Mouse (Mus musculus): Measurements from ENCODE around the gene Slc35e1.
A peak's percentile ranks its signal among the peaks of the same experiment; 100 is the strongest.

Gene Slc35e1

GRCm38 (mm10) chr8:72491680-72492621 lies at the start of gene Slc35e1:
Gene Slc35e1, minus strand, starts transcription at chr8:72492614.
- DNase-seq = peak; percentile 13 to 32

DNA sequence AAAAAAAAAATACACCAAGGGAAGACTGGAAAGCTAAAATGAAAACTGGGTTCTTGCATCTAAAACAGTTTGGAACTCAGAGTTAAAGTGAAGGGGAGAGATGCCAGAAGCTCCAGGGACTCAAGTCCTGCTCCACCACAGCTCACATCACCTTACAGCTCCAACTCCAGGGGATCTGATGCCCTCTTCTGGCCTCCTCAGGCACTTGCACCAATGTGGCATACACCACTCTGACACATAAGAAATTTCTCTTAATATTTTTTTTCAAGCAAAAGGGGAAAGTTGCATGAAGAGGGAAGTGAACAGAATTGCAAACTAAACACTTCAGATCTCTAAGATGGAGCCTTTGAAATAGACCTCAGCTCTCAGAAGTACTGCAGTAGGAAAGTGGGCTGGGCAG lies 46.8 kb upstream of the Slc35e1 start:
- no peak for DNase-seq

GRCm38 (mm10) chr8:72534888-72535287 lies 42.5 kb upstream of the Slc35e1 start:
- no peak for DNase-seq

GRCm38 (mm10) chr8:72532103-72532502 lies 39.7 kb upstream of the Slc35e1 start:
- DNase-seq = no peak

GRCm38 (mm10) chr8:72521888-72522287 lies 29.5 kb upstream of the Slc35e1 start:
- no peak for DNase-seq

- no peak for DNase-seq
These were observed 25.1 kb upstream of the Slc35e1 start for GRCm38 (mm10) chr8:72517421-72517988.

DNA sequence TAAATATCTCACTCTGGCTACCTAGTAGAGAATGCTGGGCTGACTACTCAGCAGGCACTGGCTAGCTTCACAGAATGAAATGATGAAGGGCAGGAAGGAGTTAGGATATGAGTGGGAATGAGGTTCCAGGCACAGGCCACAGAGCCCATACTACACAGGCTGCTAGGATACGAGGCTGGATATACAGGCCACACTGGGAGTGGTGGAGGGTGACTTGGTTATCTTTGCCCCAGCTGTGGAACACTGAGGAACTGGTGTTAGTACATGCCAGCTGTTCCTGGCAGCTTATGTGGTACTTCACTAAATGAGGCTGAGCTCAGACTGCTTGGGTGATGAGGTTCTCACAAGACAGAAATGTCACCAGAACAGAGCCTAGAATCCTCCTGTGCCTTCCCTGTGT lies 20.7 kb upstream of the Slc35e1 start:
- DNase-seq = no peak

DNA sequence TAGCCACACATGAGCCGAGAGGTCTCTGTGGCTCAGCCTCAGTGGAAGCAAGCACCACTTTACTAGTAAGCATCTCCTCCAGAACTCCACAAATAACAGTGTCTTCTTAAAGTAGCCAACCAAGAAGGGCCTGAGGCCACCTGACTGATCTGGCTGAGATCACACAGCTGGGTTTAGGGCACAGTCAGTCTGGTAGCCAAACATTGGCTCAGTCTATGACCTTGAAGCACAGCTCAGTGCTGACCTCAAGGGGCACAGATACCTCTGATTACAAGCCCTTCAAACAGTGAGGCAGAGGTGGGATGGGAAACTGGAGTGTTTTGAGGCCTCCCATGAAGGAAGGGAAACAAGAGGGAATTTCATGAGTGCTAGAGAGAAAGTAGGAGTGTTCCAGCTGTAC lies 20.2 kb upstream of the Slc35e1 start:
- DNase-seq = no peak

DNA sequence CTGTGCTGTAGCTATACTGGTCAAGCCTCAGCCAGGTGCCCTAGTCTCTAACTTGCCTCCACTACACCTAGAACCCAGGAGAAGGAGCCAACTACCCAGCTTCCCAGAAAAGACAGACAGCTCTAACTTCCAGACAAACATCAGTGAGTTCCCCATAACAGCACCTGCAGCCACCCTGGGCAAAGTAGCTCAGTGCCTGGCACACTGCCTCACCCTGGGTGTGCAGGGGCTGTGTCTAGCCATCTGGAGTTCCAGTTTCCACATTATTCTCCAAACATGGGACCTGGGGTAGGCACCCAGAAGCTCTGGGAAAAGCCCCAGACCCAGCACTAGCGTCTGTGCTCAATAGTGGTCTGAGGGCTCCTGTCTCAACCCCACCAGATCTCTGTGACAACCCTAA lies 15.1 kb upstream of the Slc35e1 start:
- no peak for DNase-seq

DNA sequence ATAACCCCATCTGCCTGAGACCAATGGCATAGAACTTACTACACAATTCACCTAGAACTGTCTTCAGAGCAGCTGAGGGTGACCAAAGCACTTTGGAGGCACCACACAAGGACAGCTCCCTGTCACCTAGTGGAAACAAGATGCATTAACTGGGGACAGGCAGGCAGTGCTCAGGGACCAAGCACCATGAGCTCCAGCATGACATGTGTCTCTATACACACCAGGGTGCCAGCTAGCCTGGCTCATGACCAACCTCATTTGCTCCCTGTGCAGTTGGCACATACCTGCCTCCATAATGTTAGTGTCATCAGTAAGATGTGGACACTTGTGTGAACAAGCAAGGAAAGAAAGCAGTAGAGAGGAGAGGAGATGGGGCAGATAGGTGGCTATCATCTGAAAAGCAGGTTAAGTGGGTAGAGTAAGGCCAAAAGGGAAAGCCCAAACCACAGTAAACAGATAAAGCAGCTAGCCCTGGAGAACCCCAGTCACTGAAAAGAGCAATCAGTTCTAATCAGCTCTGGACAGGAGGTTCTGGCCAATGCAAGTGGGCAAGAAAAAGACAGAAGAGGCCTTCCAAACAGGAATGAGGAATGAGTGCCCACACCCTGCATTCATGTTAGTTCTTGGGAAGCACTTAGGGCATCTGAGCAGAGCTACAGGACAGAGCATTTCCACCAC lies 12.4 kb upstream of the Slc35e1 start:
- no peak for DNase-seq

GRCm38 (mm10) chr8:72504137-72504536 lies 11.7 kb upstream of the Slc35e1 start:
- no peak for DNase-seq

DNA sequence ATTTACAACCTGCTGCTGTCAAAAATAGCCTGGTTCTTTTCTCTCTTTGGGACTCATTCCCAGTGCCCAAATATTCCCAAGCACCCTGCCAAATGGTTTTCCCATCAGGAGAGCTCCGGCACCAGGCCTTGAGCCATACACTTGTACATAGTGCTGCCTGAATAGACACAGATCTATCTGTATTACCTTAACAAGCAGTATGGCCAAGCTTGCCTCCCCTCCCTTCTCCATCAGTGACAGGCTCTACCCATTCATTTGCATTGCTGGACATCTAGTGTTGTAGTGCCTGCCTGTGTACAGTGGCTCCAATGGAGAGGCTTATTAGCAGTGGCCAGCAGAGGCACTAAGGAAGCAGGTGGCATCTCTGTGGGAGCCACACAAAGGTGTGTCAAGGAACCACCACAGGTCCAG lies 8.1 kb upstream of the Slc35e1 start:
- DNase-seq = no peak

- DNase-seq = no peak
These were observed 7.3 kb upstream of the Slc35e1 start for GRCm38 (mm10) chr8:72499521-72500284.

DNA sequence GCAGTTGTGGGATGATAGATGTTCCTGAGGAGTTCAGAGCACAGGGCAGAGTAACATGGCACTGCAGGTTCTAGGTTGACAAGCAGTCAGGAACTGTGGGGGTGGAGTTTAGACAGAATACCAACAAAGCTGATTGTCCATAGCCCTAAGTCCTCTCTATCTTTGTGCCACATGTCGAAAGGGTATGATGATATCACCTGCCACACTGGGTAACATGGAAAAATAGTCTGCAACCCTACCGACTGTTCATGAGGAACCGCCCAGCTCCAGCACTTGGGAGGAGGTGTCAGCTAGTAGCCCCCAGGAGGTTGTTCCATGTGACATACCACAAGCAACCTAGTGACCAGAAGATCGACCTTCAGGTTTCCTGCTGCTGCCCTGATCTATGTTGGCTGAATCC lies 6.1 kb upstream of the Slc35e1 start:
- no peak for DNase-seq

DNA sequence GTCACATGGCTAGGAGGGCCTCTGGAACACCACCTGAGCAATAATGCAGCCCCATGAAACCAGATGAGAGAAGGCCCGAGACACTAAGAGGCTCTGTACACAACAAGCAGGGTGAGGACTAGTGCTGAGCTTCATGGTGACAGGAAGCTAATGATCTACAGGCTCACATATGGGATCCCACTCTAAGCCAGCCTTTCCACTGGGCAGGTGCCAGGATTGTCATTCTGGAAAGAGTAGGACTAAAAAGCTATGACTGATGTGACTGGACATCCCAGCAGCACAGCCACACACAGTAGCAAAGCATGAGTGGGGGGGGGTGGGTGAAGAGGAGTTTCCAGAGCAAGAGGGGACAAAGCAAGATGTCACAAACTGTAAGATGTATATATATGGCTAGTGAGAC lies 5.5 kb upstream of the Slc35e1 start:
- no peak for DNase-seq

GRCm38 (mm10) chr8:72496217-72496616 lies 3.8 kb upstream of the Slc35e1 start:
- DNase-seq = no peak

DNA sequence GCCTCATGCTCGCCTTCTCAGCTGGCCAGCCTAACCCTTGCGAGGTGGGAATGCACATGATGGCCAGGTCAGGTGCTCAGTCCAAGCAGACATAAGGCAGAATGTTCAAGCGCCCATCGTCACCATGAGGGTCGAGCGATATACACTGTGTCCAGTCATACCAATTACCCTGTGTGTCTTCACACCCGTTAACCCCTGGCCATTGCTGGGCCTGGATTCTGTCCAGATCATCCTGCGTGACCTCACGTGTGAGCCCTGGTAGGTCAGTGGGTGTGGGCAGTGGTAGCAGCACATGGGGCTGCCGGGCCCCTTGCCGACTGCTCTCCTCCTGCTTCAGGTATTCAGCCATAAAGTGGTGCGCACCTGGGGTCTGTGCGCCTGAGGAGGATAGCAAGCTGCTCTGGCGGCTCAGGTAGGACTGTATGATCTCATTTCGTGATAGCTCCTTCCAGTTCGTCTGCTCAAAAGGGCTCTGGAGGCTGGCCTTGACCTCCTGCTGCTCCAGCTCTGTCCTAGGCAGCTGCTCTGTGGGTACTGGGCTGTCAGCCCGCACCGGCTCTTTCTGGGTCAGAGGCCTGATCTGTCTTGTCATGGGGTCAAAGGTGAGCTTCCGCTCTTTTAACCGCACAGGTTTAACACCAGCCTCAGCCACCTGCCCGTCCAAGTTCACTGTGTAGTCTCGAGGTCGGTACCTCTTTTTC lies 3.1 kb upstream of the Slc35e1 start:
- DNase-seq = no peak

DNA sequence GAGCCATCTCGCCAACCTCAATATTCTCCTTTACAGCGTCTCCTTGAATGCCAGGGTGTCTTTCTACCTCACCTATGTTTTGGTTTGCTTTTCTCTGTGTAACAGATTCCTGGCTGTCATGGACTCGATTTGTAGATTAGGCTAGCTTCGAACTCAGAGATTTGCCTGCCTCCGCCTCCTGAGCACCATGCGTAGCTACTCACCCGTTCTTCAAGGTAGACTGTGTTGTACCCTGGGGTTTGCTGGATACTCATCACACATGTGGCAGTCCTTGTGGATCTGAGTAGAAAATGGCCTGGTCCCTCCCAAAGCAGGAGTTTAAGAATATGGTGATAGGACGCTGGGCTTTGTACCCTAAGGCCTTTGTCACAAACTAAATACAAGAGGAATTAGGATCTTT lies 967 bp upstream of the Slc35e1 start:
- DNase-seq = no peak

DNA sequence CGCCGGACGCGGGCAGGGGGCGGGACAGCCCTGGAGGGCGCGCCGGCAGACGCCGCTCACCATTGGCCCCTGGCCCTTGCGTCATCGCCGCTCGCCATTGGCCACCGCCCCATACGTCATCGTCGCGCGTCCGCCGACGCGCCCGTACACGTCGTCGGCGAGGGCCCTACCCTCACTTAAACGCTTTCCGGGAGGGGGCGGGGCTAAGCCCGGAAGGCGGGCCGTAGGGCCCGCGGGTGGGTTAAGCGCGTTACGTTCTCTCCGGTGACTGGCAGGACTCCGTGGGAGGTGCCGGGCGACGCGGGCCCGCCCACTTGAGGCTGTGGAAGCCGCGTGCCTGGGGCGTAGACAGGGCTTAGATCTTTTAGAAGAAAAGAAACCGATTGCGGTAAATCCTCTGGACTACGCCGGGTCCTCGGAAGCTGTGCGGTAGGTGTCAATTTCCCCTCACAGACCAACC lies 238 bp upstream of the Slc35e1 start:
- DNase-seq = peak; percentile 99 to 100

DNA sequence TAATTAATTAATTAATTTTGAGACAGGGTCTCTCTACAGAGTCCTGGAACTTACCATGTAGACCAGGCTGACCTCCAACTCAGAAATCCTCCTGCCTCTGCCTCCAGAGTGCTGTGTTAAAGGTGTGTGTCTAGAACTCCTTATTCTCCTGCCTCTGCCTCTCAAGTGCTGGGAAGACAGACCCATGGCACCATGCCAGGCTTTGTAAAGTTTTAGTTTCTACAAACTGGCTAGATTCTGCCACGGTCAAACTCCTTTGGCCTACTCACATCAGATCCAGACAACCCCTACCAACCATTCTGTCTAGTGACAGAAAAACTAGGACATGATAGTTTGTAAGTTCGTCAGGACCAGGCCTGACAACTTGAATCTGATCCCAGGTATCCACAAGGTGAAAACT lies 1.4 kb downstream of the Slc35e1 start:
- no peak for DNase-seq

DNA sequence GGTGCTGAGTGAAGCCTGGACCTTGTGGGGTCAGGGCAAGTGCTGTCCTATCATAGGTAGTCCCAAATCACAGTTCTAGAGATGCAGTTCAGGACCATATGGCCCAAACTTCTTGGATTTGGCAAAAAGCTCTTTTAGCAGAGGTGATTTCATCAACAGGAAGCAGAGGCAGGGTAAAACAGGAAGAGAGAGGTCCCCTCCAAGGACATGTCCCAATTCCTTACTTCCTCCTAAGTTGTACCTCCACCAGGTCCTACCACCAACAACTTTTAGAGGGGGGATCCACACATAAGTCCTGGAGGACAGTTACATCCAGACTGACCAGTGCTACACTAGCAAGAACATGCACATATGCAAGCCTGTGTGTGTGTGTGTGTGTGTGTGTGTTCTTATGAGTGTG lies 5.4 kb downstream of the Slc35e1 start:
- no peak for DNase-seq
